Mouse (Mus musculus) embryo, embryonic 10 days (tissue): ENCODE data around the gene Ppp4r3a.
A peak's percentile ranks its signal among the peaks of the same experiment; 100 is the strongest.

Source experiments
- DNase-seq: peaks from one replicate; pipeline ENCODE4 v3.0.0-alpha.2; 2015; ENCODE audit warnings: low spot score

The Ppp4r3a gene

GRCm38 (mm10) chr12:101012197-101013077 lies 71.1 kb downstream of the Ppp4r3a start:
- DNase-seq: peak; percentile 36

DNA sequence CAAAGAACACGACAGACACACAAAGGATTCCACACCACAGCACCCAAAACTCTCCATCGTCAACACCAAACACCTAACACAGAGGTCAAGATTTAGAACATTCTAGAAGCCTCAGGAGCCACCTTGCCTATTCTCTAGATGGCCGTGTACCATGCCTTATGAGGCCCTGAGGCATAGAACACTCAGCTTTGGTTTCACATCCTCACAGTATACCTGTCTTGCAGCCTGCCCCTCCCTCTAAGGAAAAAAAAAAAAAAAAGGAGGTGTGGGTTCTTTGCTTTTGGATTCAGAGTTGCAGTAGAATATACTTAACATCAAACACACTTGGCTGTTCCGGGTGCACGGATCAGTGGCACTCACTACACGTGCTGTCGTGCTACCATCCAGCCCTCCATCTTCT lies 72.5 kb downstream of the Ppp4r3a start:
- DNase-seq: no peak

GRCm38 (mm10) chr12:101010148-101010920 lies 73.2 kb downstream of the Ppp4r3a start:
- DNase-seq: peak; percentile 38

GRCm38 (mm10) chr12:101009225-101009624 lies 74.3 kb downstream of the Ppp4r3a start:
- no peak for DNase-seq

DNA sequence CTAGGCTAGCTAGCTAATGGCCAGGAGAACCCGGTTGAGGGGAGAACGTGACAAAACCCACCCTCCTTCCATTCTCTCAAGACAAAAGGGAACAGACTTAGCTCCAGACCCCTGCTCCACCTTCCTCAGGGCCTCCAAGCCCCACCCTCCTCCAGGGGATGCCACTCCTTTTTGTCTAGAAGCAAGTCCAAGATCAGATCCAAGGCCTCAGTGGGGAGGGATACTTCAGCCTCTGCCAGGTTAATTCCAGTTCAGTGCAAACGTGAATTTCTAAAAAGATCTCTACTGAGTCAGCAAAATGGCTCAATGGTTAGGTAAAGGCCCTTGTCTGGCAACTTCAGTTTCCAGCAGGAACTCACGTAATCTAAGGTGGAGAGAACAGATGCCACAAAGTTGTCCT lies 74.9 kb downstream of the Ppp4r3a start:
- no peak for DNase-seq

- peak; percentile 28 for DNase-seq
These were observed 75.5 kb downstream of the Ppp4r3a start for GRCm38 (mm10) chr12:101007968-101008481.

GRCm38 (mm10) chr12:101007427-101007826 lies 76.1 kb downstream of the Ppp4r3a start:
- DNase-seq: no peak

GRCm38 (mm10) chr12:101005665-101006420 lies 77.7 kb downstream of the Ppp4r3a start:
- no peak for DNase-seq

DNA sequence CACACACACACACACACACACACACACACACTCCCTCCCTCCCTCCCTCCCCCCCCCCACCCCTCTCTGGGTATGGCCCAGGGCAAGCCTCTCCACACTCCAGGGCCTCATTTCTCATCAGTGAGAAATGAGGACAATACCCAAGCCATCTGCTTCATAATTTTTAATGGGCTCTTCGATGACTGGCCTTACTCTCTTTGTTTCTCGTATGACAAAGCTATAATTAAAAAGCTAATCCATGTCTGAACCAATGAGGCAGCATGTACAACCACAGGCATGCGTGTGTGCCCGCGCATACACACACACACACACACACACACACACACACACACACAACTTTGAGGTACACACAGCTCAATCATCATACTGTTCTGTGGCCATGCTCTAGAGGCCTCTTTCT lies 78.5 kb downstream of the Ppp4r3a start:
- no peak for DNase-seq

GRCm38 (mm10) chr12:101002801-101003513 lies 80.5 kb downstream of the Ppp4r3a start:
- DNase-seq: no peak

GRCm38 (mm10) chr12:100999061-100999954 lies 84.2 kb downstream of the Ppp4r3a start:
- DNase-seq: no peak

- no peak for DNase-seq
These were observed 84.9 kb downstream of the Ppp4r3a start for GRCm38 (mm10) chr12:100998564-100998962.

DNA sequence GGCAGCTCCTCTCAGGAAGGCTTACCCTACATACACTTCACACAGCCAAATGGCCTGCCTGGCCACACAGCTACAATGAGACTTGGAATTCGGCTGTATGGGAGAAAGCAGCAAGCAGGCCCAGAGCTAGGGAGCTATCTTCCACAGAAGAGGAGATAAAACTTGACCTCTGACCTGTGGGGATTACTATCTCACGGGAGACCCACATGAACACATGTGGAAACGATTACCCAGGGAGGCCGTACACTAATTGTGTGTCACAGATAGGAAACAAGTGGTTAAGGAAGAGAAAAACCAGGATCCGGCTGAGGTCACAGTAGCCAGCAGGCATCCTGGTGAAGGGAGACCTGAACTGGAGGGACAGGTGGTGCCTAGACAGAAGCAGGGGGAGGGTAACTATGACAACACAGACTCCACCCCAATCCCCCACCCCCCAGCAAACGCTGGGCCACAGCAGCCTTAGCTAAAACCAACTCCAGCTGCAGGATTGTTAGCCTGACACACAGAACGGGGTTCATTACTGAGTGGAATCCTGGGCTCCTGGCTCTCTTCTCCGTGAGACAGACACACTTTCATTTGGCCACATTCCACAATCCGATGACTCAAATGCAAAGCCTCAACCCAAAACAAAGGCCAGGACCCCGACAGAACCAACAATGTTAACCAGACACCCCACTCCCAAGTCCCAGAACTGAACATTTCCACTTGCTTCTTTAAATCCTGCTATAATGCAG lies 85.5 kb downstream of the Ppp4r3a start:
- peak; percentile 78 for DNase-seq

- DNase-seq: peak; percentile 67
These were observed 87.1 kb downstream of the Ppp4r3a start for GRCm38 (mm10) chr12:100996378-100996898.

DNA sequence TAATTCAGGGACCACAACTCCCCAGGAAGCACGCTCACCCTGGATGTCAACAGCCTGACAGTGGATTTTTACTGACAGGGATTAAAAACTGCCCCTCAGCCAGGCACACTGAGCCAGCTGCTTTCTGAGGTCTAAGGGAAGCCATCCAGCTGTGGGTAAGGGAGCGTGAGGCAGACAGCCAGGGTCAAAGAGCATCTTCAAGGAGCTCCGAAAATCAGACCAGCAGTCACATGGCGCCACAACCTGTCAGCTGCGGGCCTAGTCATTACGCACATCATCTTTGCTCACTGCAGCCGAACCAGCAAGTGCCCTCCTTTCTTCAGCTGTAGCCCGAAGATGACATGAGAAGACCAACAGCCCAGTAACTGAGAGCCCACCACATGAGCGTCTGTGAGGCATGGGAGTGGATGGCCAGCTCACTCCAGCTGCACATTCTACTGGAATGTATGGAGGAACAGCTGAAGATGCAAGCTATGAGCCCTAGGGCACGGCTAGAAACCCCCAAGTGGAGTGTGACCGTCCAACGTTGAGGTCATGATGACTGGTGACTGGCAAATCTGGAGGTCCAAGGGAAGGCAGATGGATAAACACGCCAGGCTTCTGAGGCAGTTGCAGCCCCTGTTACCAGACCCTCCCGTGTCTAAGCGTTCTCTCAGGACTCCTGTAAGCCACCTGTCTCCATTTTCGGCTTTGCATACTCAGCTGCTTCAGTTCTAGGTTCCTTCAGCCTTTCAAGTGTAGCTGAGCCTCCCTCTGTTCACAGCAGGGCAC lies 87.7 kb downstream of the Ppp4r3a start:
- DNase-seq: peak; percentile 61

GRCm38 (mm10) chr12:100994140-100995015 lies 89.1 kb downstream of the Ppp4r3a start:
- DNase-seq: no peak

DNA sequence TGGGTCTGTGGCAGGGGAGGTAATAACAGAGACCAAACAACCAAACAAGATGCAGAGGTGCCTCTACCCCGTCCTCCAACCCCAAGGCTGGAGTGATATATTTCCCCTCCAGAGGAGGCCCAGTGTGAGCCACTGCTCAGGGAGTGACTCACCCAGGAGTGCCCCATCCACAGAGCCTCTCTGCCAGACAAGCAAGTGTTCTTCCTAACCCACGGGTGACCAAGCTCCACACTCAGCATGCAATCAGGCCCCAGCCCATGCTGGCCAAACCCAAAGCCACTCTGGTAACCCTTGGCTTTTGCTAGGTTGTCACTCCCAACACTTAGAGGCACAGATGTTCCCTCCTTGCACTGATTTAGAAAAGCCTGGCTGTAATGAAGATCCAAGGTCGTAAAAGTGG lies 90.4 kb downstream of the Ppp4r3a start:
- DNase-seq: no peak

DNA sequence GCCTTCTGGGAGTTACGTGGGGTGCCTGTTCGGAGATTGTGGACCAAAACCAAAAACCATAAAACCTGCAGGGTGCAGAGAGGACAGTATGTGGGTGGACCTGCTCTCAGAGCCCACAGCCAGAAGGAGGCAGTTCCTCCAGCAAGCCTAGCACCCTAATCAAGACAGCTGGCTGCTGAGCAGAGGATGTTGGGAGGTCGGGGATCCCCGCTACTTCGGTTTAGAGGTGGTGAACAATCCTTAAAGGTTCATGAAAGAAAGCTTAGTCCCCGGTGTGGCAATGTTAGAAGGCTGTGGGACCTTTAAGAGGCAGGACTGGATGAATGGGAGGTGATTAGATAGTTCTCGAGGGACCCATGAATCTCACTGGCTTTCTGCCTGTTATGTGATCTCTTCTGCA lies 91.0 kb downstream of the Ppp4r3a start:
- no peak for DNase-seq
